23 mouse cellular contexts compared by ENCODE assay signal in the genomic region with DNA sequence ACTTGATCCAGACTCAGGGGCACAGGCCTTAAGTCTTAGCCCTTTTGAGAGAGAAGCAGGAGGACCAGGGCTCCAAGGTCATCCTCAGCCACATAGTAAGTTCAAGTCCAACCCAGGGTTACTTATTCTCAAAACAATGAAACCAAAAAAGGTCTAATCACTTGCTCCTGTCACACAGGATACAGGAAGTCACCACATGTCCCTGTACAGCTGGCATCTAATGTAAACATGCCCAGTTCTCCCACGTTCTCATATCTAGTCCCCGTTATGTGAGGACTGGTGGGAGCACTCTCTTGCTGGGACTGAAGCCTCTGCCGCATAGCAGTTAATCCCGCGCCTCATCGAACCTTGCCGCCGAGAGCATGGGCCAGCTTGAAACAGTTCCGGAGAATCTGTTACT.
"Had no signal": no experiment of that assay in that cellular context is flagged by ENCODE, and none has a peak within 500 bp of the region (broad histone marks: within the 10 kb centered on the region; RNA-seq: fewer than 3 reads in every experiment).

No protein-coding gene starts in this region.

- DNase-seq: gastrocnemius, adult 2 months; gastrocnemius, postnatal 10 days; gastrocnemius, postnatal 25 days; heart, adult 18-20 months; heart, postnatal 10 days; heart, postnatal 4 days; kidney, adult 18-20 months; kidney, adult 8-10 months; kidney, postnatal 10 days; kidney, postnatal 4 days; left cerebral cortex, postnatal 4 days had no signal

- H3K36me3 ChIP-seq: heart, embryonic 10.5 days; heart, embryonic 12.5 days; hindbrain, embryonic 10.5 days; hindbrain, embryonic 12.5 days; intestine, embryonic 15.5 days; limb, embryonic 13.5 days had no signal

- ATAC-seq: forebrain, embryonic 16.5 days; hindbrain, embryonic 16.5 days; inflammation-experienced regulatory T-cells, adult 6 months; intestine, embryonic 15.5 days; intestine, postnatal 0 days had no signal

- H3K4me2 ChIP-seq: heart, embryonic 12.5 days; hindbrain, embryonic 12.5 days; hindbrain, embryonic 14.5 days; intestine, embryonic 15.5 days; limb, embryonic 13.5 days had no signal

- H3K9ac ChIP-seq: heart, embryonic 12.5 days; hindbrain, embryonic 12.5 days; hindbrain, embryonic 14.5 days; intestine, embryonic 15.5 days; limb, embryonic 13.5 days had no signal

- H3K9me3 ChIP-seq: heart, embryonic 10.5 days; heart, embryonic 12.5 days; hindbrain, embryonic 10.5 days; hindbrain, embryonic 12.5 days; intestine, embryonic 15.5 days; limb, embryonic 13.5 days had no signal

- H3K4me3 ChIP-seq: gastrocnemius, adult 2 months; heart, embryonic 10.5 days; heart, embryonic 12.5 days; hindbrain, embryonic 10.5 days; hindbrain, embryonic 12.5 days; intestine, embryonic 15.5 days; layer of hippocampus, adult 2 months; limb, embryonic 13.5 days had no signal

- H3K27ac ChIP-seq: gastrocnemius, adult 2 months; heart, embryonic 10.5 days; hindbrain, embryonic 10.5 days; hindbrain, embryonic 12.5 days; hindbrain, embryonic 14.5 days; intestine, embryonic 15.5 days; layer of hippocampus, adult 2 months; limb, embryonic 13.5 days had no signal

- H3K27me3 ChIP-seq: intestine, embryonic 15.5 days had no signal
